Mouse (Mus musculus) testis, postnatal 10 days (tissue): Measurements from ENCODE around the gene Iqschfp.
A peak's percentile ranks its signal among the peaks of the same experiment; 100 is the strongest.
"Not testable (repeated sequence)": the region's sequence is repeated elsewhere in the genome, so short reads cannot be mapped to it uniquely, and the experiment has no call there.

ENCODE experiments used
- DNase-seq: peaks from one replicate; pipeline ENCODE4 v3.0.0; 2021; ENCODE audit warnings: low spot score

The Iqschfp gene

DNA sequence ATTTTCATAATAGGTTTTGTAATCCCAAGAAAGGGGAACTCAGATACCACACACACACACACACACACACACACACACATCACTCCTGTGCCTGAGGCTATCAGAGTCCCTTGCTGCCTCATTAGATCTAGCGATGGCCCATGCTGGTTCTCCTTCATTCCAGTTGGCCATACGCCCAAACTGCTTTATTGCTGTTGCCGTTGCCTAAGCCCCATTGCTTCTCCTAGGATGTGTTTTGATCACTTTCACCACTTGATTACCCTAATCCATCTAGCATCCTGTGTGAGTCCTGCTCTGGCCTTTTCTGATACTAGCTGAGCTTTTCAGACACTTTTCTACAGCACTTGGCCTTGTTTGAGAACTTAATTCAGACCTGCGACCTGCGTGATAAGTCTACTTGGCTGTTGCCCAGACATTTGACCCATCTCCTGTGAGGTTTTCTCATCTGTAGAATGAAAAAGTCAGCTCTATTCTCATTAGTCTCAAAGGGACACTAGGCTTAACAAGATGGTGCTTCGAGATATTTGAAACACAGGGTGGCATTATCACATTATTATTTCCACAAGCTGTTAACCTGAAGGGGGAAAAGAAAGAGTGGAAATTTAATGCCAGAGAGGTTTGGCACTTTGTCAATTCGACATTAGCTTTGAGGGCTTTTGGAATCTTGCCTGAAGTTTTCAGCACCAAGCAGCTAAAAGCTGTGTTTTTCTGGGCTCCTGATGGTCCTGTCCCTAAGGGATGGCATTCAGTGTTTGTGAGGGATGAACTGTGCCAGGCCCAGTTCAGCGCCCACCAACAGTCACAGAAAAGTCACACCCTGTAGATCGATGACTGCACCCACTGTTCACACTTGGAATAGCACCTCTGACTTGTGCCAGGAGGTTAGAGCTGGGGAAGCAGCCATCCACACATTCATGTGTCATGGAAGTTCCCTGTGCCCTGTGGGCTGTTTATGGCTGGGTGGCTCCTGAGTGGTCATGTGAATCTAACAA lies 179.7 kb downstream of the Iqschfp start:
- no peak for DNase-seq

DNA sequence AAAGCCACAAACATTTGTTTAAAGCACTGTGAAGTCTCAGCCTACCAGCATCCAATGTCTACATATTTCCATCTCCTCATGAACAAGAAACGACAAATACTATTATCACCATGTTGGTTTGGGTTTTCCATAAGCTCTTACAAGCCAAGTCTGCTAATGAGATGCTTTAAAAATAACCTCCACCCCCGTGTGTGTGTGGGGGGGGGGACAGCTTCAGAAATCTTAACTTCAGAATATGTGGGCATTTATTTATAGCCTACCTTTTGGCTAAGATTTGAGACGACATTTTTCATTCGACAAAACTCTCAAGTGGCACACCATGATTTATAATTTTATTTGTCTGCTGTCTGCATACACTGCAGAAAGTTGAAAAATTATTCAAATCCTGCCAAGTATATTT lies 185.4 kb downstream of the Iqschfp start:
- DNase-seq: no peak

DNA sequence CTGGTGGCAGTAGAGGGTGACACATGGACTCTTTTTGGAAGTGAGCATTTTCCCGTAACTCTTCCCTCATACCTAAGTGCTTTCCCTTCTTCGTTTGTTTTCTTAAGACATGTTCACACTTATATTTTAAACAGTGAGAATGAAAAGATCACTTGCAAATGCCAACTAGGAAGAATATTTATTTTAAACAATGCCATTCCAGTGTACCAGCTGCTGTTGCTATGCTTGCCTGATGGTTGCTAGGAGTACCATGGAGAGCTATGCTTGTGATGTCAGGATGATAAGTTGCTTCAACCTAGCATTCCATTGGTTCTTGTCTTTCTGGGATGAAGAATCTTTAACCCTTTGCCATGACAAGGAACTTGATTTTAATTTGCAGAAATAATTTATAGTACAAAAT lies 193.0 kb downstream of the Iqschfp start:
- DNase-seq: no peak

DNA sequence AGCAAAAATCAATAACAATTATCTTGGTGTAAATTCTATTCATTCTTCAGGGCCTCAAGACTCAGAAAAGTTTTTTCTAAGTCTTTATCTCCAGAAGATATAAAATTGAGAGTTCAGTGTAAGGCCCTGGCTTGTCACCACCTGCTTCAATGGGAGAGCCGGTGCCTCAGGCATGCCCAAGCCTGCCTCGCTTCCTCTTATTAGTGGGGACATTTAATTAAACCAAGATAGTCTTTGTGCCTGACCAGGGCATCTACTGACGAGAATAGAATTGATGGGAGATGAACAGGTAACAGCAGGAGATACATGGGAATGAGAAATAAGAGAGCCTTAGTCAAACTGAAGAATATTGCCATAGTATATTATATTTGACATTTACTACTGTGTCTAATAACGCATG lies 200.1 kb downstream of the Iqschfp start:
- DNase-seq: no peak

DNA sequence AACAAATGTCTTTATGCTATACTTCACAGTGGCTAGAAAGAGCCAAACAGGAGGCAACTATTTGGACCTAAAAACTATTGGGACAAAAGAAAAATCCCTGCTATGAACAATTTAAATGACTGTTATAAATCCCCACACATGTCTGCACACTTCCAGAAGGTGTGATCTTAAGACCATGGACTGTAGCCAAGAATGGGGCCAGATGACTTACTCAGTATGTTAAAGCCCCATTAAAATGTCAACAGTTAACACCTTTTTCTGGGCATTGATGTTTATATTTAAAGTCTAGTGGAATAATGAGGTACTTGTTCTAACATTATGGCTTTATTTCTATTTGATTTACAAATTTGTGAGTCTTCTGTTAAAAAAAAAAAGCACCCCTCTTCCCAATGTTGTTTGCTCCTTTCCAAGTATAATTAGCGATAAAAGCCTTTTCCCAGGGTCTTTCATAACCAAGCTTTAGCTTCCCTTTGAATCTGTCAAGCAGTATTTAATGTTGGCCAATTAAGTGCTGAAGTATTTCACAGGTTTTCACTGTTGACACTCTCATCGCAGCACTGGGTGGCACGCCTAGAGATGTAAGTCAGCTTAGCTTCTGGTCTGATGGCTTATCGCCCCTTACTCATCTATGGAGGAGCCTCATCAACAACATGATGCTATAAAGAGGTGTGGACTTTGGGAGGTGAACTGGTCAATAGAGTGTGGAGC lies 204.8 kb downstream of the Iqschfp start:
- DNase-seq: no peak

DNA sequence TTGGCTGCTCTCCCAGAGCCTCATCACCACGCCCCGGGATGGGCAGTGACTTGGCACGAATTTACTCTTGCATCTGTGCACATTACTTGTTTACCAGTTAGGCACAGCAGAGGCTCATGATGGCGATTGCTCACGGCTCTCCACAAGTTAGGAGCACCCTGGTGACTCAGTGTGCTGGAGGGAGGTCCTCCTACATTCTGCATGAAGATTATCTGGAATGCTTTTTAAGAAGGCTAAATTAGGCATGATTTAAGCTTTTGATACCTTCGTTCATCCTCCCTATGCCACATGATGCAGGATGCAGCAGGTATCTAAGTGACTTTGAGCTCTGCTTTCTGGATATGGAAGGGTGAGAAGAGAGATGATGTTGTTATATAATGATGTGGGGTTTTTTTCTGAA lies 207.5 kb downstream of the Iqschfp start:
- DNase-seq: not testable (repeated sequence)

DNA sequence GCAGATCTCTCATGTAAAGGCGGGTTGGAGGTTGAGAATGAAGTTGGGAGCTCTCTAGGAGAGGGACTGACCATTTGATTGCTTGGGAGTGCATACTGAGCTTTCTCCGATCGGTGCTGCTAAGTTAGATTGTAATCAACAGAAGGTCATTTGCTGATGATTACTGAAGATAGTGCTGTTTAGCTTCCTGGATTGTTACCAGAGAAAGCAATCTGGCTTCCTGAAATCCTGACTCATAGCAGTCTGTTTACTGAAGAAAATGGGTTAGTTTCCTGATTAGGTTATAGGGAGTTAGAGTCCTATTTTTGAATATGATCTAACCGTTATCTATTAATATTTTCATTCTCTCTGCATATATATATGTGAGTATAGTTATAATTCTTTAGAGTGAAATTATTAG lies 209.3 kb downstream of the Iqschfp start:
- DNase-seq: no peak

DNA sequence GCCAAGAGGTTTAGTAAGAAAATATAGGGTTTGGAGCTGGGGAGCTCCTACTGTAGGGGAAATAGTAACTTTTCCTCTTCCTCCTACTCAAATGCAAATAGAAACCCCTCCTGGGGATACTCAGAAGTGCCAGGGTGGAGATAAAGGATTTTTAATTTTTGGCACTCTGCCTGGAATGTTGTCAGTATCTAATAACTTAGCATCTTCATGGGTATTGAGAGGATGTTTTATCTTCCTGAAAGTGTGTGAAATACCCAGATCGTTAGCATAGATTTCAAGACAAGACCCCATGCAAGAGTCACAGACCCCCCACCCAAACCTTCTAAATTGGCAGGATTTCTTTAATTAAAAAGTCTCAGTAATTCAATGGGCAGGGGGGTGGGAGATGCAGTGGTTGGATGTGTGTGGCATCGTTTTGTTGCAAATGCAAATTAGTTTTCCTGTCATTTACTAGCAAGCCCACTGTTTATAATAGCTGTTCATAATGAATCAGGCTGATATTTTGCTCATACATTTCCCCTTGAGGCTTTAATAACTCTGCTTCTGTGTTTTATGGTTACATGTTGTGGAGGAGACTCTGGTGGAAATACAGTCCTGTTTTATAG lies 213.2 kb downstream of the Iqschfp start:
- DNase-seq: no peak

DNA sequence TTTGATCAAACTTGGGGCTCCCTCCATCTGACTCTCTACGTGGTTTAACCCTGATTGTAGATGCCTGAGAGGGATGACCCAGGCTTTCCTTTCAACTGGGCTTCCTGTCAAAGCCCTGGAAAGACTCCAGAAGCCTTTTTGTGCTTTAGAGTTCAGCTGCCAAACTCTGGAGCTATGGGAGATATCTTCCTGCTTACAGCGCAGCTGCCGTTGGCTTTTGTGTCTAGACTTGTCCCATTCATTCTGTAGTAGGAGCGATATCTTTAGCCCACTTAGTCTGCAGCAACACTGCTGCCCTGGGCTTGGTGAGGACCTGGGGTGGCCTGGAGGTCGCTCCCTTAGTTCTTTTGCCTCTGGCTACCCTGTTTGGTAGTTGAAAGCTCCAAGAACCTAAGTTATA lies 229.3 kb downstream of the Iqschfp start:
- no peak for DNase-seq

DNA sequence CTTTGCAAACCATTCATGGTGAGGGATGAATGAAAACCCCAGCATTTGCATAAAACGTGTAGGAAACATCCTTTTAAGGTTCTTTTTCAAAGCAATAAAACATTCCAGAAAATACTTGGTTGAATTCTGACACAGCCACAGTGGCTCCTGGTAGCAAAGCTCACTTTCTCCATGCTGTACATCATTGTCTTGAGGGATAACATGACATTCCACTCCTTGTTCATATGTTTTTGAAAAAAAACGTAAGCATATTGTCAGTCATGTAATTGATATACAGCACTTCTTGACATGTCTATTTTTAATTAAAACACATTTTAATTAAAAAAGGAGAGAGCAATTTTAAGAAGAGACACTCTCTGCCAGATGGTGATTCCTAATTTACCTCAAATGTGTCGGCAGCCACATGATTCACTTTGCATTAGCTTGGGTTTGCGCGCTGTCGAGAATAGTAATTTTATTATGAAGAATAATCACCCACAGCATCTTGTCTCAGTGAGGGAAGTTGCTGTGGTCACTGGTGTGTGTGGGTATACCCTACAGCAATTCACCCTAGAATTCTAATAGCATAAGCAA lies 234.3 kb downstream of the Iqschfp start:
- DNase-seq: no peak

DNA sequence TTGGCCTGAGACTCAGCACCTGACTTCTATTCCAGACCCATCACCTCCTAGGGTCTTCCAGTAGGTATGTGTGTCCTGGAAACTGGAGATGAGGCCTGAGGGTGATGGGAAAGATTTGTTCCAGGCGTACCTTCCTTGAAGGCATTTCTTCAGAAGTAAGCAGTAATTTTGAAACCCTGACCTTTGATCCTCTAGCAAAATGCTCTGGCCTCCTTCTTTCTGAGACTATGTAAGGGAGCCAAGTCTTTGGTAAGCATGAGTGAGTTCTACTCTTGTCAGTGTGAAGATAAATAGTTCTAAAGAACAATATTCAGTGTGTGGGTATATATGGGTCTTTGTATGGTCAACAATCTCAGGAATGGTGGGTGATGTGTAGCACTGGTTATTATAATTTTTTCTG lies 238.4 kb downstream of the Iqschfp start:
- no peak for DNase-seq

DNA sequence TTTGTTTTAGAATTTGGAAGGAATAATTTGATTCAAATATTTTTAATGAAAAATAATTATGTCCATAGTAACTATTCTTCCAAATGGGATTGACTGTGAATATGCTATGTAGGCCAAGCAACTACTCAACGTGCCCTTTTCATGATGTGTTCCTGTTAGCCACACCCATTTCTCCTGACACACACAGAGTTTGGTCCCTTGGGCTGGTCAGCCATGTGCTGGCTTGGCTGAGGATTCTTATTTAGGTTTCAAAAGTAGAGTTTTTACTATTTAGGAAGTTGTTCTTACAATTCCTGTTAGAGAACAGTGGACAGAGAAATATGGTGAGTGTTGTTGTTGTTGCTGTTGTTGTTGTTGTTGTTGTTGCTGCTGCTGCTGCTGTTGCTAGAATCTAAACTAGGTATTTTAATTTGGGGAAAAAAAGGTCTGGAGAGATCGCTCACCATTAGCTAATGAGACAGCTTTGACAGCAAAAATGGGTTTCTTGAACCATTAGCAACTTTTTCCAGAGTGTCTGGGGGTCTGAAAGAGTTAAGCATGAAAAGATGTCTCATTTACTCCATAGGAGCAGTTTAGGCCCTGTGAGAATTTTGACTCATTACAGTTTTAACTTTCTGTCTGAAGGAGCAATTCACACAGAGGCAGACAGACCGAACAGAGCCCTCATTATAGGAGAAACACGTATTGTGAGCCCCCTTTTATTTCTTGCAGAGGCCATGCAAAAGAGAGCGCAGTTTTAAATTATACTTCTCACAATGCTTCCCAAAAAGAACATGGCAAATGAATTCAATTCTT lies 247.0 kb downstream of the Iqschfp start:
- DNase-seq: no peak

DNA sequence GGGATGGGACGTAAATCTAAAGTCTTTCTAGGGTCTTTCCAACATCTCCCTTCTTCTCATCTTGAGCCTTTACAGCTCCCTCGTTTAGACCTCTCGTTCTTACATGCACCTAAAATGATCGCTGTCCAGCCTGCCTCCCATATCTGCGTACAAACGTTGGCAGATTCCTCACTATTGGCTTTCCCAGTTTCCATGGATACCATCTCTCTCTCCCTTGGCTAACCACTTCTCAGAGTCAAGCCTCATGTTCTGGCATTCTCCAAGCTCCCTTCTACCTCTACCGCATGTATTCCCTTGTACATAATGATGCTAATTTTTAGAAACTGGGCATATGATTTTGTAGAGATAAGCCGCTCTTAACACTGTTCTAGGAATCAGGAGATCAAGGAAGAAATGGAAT lies 258.7 kb downstream of the Iqschfp start:
- no peak for DNase-seq

DNA sequence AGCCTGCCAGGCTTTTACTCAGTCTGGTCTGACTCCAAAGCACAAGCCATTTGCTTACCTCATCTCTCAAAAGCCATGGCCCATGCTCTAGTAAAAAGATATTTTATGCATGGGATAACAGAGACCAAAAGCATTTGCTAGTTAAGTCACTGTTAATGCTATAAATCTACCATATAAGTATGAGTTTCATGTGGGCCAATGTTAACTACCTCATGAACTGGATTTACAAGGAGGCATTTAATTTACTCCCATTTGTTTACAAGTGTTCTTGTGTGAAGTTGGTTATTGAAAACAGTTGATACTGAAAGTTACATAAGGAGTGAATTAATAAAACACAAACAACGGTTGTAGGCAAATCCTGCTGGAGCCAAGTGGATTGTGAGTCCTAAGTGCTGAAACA lies 268.1 kb downstream of the Iqschfp start:
- no peak for DNase-seq

DNA sequence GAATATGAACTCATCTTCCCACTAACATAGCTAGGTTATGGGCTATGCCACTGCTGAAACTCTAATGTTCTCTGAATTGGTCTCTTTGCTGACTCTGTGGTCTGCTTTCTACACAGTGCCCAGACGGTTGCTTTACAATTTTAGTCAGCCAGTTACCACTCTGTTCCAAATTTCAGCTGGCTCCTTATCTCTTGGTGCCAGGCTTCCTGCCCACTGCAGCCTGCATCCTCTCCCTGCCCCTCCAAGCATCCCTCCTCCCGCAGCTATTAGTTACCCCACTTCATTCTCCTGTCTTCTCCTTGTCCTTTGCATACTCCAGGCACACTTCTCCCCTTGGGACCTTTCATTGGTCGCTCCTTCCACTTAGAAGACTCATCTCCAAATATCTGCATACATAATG lies 268.7 kb downstream of the Iqschfp start:
- no peak for DNase-seq

DNA sequence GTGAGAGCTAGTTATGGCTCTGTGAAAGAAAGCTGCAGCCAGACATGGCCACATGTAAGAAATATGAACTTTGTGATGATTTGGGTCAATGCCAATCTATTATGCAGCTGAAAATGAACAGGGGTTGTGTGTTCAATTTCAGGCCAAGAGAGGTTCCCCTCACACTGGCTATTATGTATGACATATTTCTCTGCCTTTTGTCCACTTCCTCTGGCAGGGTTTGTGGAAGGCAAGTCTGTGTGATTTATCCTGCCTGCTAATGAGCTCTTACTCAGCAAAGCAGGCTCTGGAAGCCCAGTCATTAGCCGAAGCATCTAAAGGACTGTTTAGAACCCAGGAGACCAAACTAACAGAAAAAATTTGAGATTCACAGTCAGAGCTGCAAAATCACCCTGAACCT lies 286.2 kb downstream of the Iqschfp start:
- no peak for DNase-seq

DNA sequence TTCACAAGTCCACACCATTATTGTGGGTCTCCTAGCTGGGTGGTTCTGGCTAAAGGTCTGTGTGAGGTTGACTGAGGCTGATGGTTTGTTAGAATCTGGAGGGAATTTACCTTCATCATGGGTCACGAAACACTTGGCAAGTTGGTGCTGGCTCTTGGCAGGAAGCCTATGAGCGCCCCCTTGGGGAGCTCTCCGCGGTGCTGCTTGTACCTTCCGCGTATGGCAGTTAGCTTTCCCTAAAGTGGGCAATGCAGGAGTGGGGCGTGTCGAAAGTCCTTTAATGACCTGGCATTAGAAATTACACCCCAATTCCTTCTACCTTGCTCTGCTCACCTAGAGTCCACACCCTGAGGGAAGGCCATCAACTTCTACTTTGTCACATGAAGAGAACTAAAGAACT lies 295.4 kb downstream of the Iqschfp start:
- DNase-seq: peak; percentile 41

DNA sequence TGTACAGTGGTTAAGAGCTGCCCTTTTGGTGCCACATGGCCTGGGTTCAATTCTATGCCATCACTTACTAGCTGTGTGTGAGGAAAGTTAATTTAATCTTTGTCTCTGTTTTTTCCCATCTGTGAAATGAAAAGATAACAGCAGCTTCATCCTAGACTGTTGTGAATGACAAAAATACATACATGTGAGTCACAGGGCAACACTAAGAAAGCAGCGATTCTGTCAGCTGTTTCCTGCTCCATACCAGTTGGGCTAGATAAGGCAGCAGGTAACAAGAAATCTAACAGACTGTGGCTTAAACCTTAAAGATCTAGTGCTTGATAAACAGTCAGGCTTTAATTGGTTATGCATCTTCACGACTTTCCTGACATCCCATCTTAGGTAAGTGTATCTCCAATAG lies 297.1 kb downstream of the Iqschfp start:
- DNase-seq: no peak

DNA sequence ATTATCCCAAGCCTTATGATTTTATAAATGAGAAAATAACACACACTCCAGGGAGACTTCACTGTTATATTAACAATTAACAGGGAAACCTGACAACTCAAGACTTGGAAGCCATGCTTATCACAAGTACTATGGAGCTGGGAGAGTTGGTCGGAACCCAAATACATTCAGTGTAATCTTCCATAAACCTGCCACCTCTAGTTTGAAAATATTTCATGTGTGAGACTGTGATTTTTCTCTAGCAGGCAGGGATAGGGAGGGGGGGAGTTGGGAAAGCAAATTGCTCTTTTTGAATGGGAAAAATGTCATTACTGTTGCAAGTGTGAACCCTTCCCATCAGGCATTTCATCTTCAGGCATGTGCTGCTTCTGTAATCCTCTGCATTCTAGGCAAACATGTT lies 304.9 kb downstream of the Iqschfp start:
- no peak for DNase-seq

DNA sequence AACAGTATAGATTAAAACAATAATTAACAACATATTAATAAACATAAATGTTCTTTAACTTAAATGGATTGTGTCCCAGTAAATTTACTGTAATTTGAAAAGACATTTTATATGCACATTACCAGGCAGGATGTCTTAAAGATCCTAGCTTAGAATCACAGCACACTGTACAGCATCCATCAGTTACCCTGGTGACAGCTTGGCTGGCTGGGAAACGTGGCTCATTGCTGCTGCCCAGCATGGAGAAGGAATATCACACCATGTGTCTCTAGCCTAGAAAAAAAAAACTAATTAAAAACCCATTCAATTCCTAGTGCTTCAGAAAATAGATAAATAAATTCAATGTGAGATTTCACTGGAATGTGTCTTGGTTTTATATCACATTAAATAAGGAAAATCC lies 309.2 kb downstream of the Iqschfp start:
- no peak for DNase-seq

DNA sequence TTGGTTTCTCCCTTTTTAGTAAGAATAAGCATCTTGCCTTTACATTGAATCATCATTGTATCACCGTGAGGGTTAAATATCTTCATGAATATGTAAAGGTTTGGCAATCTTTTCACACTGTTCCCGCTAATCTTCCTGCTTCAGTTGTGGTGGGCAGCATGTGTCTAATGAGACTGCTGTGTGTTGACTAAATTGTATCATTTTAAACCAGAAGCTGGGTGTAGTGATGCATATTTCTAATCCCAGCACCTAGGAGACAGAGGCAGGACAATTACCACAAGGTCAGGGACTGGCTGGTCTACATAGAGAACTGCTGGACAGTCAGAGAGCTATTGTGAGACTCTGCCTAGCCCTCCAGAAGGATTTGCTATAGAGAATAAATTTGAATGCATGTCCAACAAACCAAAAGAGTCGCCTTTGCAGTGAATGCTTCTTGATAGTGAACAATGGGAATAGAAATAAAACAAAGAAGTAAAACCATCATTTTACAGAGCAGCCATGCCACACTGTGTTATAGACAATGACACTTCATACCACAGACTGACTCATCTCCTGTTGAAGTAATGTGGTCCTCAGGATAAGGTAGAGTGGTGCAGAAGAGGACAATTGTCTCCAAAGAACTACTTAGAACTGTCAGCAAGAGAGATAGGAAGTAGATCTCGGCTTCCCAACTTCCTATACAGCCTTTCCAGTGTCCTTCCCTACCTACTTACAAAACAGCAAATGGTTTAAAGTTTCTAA lies 310.3 kb downstream of the Iqschfp start:
- DNase-seq: no peak
